Mouse (Mus musculus) kidney, postnatal 14 days (tissue): ENCODE measurements around the gene Chmp1a.
"Not testable (repeated sequence)": the region's sequence is repeated elsewhere in the genome, so short reads cannot be mapped to it uniquely, and the experiment has no call there.

Experiments used
- DNase-seq: peaks from one replicate; pipeline ENCODE4 v3.0.0; 2022; ENCODE audit warnings: mixed read lengths

The Chmp1a gene

DNA sequence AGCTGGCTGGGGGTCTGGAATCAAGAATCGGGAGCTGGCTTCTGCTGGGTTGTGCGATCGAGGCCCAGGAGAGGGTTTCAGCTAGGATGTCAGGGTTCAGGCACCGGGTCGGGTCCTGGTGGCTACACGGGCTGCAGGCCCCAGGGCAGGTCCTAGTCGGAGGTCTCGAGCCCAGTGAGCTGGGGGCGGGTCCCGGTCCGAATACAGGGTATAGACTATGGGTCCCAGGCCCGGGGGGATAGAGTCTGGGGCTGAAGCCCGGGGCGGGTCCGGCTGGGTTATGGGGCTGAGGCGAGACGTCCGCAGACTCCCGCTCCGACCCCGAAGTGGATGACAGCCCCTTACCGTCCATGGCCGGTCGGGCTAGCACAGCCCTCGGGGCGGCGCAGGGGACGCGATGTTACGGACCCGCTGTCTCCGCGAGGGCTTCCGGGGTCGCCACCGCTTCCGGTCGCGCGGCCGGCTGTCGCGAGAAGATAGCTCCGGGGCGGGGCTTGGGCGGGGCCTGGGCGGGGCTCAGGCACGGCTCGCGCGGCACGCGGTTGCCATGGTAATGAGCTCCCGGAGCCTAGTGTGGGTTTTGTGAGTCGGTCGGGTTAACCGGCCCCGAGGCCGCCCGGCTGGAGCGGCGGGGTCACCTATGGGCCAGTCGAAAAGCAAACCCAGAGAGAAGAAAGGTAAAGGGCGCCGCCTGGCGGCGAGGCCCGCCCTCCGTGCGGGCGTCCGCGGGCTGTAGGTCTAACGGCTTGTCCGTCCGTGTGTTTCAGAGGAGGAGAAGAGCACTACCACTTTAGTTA lies at the start of gene Chmp1a, which contains the start of gene Spata33:
TSS of gene Chmp1a (minus strand) at position 443 of the 797 bp plus-strand sequence.
TSS of gene Spata33 (plus strand) at position 512 of the 797 bp plus-strand sequence.
- DNase-seq = peak; percentile 98

GRCm38 (mm10) chr8:123257593-123257992 lies 45.0 kb upstream of the Chmp1a start:
- not testable (repeated sequence) for DNase-seq

- no peak for DNase-seq
These were observed 44.6 kb upstream of the Chmp1a start for GRCm38 (mm10) chr8:123257114-123257513.

- no peak for DNase-seq
These were observed 42.6 kb upstream of the Chmp1a start for GRCm38 (mm10) chr8:123255170-123255569.

DNA sequence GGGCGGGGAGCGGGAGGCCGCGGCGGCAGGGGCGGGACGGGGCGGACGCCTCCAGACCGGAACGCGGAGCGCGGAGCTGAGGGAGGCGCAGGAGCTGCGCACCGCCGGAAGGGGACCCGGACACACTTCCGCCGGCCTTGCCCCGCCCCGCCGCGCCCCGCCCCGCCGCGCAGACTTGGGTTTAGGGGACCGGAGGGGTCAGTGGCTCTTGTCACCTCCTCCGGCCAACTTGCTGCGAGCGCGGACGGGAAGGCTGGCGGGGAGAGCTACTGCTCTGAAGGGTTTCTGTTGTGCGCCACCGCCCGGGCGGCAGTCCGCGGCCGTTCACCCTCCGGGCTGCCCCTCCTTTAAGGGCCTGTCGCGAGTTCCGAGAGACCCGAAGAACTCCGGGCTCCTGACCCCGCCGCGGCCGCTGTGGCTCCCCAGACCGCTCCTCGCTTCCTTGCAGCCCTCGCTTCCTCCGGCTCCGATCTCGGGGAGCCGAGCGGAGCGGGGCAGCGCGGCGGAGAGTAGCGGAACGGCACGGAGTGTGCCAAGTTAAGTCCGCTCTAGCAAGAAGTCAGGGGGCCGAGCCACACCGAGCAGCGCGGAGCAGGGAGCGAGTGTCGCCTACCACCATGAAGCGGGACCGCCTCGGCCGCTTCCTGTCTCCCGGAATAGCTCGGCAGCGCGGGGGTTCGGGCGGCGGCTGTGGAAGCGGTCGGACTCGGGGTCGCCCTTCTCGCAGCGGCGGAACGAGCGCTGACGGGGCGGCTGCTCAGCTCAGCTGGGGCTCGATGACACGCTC lies 41.7 kb upstream of the Chmp1a start, which contains the start of the genes Zfp276 and Vps9d1:
TSS of gene Zfp276 (plus strand) at position 97 of the 787 bp plus-strand sequence.
TSS of gene Vps9d1 (minus strand) at position 250 of the 787 bp plus-strand sequence.
- DNase-seq = peak; percentile 92

DNA sequence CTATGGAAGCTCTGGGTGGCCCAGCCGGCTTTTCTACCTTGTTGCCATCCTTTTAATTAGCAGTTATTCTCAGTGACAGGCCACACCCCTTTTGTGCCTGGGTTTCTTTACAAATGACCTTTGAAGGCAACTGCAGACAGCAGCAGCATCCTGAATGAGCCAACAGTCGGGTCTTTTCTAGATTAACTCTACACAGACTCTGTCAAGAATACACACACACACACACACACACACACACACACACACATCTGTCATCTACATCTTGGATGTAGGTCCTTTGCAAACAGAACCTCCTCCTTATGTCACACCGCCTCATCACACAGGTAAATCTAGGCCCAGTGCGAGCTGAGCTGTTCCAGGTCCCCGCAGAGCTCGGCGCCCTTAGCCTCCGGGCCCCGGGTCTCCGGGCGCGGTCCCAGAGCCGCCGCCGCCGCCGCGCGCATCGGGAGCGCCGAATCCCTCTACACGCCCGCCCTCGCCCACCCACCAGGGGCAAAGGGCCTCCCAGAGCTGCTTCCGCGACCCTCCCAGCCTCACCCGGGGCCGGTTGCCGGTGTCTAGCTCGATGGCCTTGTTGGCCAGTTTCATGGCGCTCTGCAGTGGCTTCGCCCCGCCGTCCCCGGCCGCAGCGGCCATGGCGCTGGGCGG lies 41.0 kb upstream of the Chmp1a start:
- peak; percentile 45 for DNase-seq

DNA sequence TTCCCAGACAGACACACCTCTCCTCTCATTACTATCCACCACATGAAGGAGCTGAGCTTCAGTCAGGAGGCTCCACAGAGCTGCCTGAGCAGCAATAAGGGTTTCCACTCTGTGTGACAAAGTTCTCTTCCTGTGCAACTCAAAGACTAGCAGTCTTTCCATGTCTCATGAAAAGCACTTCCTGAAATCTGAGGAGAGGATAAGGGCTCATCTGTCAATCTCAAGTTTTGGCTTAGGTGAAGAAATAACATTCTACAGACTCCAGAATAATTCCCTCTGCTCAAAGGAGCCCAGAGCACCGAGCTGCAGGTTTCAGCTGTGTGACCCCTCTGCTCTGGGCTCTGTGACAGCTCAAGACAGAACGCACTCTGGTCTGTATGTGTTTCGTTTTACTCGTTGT lies 40.4 kb upstream of the Chmp1a start:
- no peak for DNase-seq

- DNase-seq = no peak
These were observed 38.4 kb upstream of the Chmp1a start for GRCm38 (mm10) chr8:123250940-123251339.

DNA sequence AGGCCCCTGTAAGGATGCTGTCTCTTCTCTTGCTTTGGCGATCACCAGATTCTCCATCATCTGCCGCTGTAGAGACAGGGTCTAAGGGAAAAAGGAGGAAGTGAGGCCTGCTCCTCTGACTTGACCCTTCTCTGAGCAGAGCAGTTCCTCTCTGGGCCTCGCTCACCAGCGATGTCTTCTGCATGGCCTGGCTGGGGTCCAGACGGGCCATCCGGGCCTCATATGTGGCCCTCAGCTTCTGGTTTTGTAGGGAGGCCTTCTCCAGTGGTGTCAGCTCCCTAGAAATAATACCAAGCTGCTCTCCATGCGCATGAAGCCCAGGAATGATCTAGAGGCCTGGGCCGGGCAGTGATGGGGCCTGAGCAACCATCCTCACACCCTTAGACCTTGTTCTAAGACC lies 36.0 kb upstream of the Chmp1a start:
- no peak for DNase-seq

DNA sequence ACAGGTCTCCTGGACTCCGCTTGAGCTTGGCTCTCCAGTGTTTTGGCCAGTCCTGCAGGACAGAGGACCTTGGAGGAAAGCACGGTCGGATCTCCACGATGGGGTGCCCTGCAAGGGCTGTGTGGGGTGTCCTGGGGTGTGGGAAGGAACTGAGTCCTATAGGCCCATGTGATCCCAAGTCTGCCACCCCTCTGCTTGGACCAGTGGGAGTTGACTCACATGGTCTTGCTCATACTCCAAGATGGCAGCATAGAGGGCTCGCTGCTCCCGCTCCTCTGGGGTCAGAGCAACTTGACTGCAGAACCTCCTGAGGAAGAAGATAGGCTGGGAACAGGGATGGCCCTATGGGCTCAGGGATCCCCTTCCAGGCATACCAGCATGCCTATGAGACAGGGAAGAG lies 35.2 kb upstream of the Chmp1a start:
- DNase-seq = no peak

- no peak for DNase-seq
These were observed 33.0 kb upstream of the Chmp1a start for GRCm38 (mm10) chr8:123245543-123245942.

DNA sequence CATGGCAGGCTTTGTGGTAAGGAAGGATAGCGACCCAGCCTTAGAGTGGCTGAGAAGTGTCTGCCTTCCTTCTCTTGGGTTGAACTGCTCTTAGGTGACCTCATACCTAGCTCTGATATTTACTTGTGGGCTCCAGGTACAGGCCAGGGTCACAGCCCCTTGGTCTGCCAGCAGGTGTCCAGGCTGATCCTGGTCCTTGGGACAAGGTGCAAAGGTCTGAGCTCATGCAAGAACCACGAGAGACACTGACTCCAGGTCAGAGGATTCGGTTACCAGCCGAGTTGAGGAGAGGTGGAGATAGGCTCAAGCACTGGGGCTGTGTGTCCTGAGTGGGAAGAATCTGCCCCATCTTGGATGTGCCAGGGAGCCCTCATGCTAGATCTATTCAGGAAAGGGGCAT lies 31.8 kb upstream of the Chmp1a start:
- DNase-seq = peak; percentile 37

GRCm38 (mm10) chr8:123243053-123243452 lies 30.5 kb upstream of the Chmp1a start:
- DNase-seq = no peak

GRCm38 (mm10) chr8:123242107-123242923 lies 29.8 kb upstream of the Chmp1a start:
- no peak for DNase-seq

DNA sequence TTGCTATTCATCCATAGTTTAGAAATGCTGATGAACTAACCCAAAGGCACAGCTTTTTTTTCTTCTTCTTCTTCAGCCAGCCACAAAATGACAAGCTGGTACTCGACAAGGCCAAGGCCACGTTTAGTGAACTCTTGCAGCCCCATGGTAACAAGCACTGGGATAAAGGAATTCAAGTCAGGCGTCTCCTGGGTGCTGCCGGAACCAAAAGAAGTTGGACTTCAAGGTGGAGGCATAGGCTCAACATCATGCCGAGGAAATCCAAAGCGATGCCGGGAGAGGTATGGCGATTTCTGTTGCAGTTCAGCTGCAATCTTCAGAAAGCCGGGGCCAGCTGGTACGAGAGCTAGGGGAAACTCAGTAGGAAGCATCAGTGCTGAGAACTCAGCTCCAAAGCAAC lies 26.8 kb upstream of the Chmp1a start:
- DNase-seq = no peak

DNA sequence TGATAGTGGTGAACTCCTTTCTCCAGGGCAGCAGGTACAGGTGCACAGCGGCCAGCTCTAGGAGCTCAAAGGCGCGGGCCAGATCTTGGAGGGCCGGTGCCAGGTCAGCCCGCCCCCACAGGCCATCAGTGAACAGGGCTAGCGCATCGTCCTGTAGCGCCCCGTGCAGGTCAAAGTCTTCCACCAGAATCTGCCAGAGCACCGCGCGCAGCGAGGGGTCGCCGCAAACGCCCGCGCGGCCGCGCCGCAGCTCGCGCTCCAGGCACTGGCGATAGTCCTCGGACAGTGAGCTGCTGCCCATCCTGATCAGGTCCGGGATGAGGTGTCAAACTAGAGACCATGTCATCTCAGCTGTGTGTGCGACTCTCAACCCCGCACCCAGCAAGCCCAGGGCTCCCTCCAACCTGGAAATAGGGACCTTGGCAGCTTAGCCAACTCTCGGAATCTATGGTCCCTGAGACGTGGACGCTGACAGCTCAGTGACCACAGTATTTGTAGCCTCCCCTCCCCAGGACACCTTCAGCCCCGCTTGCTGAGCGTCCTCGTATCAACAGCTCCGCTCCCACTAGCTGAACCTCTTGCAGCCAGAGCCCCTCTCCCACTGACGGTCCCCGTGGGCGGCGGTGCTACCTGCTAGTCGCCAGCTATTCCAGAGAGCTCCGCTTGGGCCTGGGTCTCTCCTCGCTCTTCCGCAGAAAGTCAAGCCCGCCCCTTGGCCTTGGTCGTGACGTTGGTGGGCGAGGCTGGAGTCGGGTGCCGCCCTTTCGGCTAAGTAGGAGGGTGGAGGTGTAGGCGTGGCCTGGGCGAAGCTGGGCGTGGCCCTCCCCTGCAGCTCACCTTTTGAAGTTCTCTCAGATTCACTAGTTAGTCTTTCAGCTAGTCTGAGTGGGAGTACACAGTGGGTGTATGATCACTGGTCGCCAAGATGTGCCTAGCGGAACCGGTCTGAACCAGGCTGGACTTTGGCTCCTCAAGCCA lies 23.2 kb upstream of the Chmp1a start, which contains the start of gene Spata2l:
TSS of gene Spata2l (minus strand) at position 714 of the 978 bp plus-strand sequence.
- peak; percentile 94 for DNase-seq

DNA sequence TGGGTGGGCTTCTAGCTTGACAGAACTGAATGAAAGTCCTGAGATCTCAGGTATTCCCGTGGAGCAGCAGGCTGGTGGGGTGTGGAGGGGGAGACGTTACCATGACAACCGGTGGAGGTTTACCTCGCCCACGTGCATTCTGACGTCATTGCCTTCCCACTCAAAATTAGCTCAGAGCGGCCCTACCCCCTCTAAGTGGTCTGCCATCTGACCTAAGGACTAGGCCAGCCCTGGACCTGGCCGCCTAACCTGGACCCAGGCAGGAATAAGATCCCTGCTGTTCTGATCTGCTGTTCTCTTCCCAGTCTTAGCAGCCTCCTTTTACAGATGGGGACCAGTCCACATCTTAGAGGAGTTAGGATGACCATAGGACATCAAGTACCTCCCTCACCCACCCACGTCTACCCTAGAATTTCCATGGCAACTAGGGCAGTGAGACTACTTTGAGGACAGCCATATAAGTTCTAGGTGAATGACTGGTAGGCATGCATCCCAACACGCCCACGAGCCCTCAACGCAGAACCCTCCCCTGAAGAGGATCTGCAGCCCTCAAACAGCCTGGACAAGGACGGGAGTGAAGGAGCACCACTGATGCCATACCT lies 22.5 kb upstream of the Chmp1a start:
- no peak for DNase-seq

DNA sequence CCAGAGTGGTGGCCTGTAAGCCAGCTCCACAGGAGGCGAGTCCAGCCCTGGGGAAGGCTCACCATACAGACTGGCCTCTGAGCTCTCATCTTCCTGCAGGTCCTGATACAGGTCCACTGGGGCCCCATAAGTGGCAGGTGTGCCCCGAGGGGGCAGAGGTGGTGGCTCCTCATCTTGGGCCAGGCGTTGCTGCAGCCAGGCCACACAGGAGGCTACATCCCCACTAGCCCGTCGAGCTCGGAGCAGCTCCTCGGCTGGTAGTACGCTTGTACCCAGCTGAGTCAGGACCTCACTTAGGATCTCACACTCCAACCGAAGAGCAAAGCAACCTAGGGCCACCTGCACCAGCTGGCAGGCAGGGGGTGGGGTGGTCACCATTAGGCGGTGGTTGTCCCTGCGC lies 21.2 kb upstream of the Chmp1a start:
- no peak for DNase-seq

- DNase-seq = no peak
These were observed 20.7 kb upstream of the Chmp1a start for GRCm38 (mm10) chr8:123233300-123233699.

DNA sequence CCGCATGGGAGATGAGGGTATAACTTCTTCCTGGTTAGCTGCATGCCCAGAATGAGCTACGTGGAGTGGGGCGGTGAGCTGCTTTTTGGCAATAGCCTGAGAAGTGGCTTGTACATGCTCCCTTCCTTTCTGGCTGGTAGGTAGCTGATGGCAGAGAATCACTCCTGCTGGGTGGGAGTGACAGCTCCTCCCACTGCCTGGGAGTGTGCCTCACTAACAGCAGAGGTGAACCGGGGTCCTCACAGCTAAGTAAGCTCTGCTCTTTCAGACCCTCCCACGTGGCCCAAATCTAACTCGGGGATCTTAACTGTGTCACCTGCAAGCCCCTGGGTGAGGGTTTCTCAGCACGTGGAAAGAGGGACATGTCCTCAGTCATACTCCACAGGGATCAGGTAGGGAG lies 20.0 kb upstream of the Chmp1a start:
- DNase-seq = no peak

DNA sequence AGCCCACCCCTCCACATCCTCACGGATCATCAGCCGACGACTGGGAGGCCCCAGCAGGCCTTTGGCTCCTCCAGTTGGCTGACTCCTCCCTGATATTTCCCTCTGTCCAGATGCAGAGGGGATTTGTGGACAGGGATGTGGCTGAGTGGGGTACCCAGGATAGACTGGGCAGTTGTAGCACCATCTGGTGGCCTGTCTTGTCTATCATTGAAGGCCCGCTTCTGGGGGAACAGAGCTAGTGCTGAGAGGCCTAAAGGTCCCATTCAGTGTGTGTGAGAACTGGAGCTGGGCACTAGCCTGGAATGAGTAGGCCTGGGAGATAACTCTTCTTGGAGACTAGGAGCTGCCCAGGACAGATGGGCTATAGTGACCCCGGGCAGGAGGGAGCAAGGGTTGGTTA lies 19.2 kb upstream of the Chmp1a start:
- DNase-seq = peak; percentile 36
